In the genomic region with DNA sequence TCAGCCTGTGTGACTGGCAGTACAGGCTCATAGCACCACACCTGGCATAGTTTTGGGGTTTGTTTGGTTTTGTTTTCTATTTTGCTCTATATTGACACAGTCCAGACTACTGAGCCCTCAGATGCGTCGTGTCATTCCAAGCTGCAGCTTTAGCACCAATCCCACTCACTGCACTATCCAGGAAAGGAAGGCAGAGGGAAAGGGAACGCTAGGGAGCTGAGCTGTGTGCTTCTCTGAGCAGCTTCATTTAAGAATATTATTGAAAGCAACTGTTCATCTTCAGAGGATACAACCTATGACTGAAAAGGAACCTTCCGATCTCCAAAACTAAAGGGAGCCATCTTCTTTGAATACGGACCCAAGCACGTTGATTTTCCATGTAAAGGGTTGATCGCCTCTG, we compare ENCODE assay signal across 17 mouse cellular contexts.
"Had no signal": no experiment of that assay in that cellular context is flagged by ENCODE, and none has a peak within 500 bp of the region (broad histone marks: within the 10 kb centered on the region; RNA-seq: fewer than 3 reads in every experiment).

No protein-coding gene starts in this region.

- H3K9ac ChIP-seq: lung, embryonic 14.5 days; midbrain, embryonic 13.5 days; neural tube, embryonic 13.5 days; neural tube, embryonic 15.5 days had no signal

- H3K4me3 ChIP-seq: midbrain, embryonic 10.5 days; midbrain, embryonic 13.5 days; myocyte; neural tube, embryonic 13.5 days; neural tube, embryonic 15.5 days had no signal

- H3K4me1 ChIP-seq: midbrain, embryonic 13.5 days; neural tube, embryonic 13.5 days; neural tube, embryonic 15.5 days had no signal

- H3K27ac ChIP-seq: midbrain, embryonic 10.5 days; midbrain, embryonic 13.5 days; neural tube, embryonic 13.5 days; neural tube, embryonic 15.5 days had no signal

- H3K4me2 ChIP-seq: lung, embryonic 14.5 days; midbrain, embryonic 13.5 days; neural tube, embryonic 13.5 days; neural tube, embryonic 15.5 days had no signal

- H3K36me3 ChIP-seq: midbrain, embryonic 10.5 days; midbrain, embryonic 13.5 days; neural tube, embryonic 13.5 days; neural tube, embryonic 15.5 days had no signal

- H3K9me3 ChIP-seq: midbrain, embryonic 10.5 days; midbrain, embryonic 13.5 days; neural tube, embryonic 13.5 days; neural tube, embryonic 15.5 days had no signal

- ATAC-seq: midbrain, embryonic 13.5 days; midbrain, embryonic 16.5 days had no signal

- H3K27me3 ChIP-seq: midbrain, embryonic 13.5 days; neural tube, embryonic 13.5 days; neural tube, embryonic 15.5 days had no signal

- DNase-seq: lung, postnatal 10 days; lung, postnatal 4 days; retina, postnatal 1 day; right cerebral cortex, adult 18-20 months; right cerebral cortex, postnatal 25 days; right cerebral cortex, postnatal 4 days; spleen, adult 18-20 months; thymus, adult 18-20 months; thymus, postnatal 14 days; thymus, postnatal 36 days had no signal
